Mouse (Mus musculus) frontal cortex, postnatal 10 days (tissue): ENCODE data around the gene Fpgs.

Source experiments
- DNase-seq, 2 experiments: peaks; one replicate each; pipeline ENCODE4 v3.0.0; 2022; ENCODE audit warnings: low spot score in 2 of 2, mixed read lengths in 1 of 2

Fpgs gene

DNA sequence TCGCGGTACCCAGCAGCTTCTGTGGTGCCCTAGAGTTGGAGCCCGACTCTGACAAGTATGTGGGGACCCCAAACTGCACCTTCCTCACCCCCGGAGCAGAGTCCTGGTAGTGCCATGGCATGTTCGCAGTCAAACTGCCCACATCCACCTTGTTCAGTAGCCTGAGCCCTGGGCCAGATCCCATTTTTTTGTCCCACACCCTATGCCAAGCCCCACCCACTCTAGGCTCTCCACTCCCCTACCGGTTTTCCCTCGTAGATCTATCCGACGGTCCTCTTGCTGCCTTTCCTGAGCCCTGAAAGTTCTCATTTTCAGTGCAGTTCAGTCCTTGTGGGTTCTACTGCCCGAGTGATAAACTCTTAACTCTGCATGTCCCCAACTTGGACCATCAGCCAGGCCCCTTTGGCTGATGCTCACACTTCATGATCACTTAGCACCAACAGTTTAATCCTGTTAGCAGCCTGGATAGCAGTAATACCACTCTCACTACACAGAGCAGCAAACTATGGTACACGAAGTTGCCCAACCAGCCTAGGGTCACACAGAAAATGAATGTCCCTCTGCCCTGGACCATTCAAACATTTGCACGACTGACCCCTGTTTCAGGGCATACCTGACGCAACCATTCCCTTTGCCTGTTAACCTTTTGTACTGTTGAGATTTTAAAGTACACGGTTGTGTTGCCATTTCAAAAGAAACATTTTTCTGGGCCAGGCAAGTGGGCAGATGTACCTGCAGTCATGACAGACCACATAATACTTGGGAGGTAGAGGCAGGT is 2.8 kb downstream of the Fpgs start:
- DNase-seq = no peak

DNA sequence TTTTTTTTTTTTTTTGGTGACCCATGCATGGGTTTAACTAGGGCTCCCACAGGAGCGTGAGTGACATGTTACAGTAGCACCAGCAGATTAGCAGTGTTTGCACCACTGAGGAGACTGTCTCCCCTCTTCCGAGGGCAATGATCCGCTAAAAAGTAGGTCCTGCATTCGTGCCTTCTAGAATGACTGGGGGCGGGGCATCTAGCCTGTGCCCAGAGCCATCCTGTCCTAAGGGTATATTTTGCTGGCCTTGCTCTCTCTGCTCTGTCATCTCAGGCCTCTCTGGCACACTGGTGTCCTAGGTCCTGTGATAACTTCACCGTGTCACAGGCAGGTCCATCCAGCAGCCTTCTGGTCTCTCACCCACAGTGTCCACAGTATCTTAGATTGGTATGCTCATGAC is 4.3 kb downstream of the Fpgs start:
- no peak for DNase-seq

- DNase-seq = no peak
Measured at GRCm38 (mm10) chr2:32694691-32695090, 9.3 kb downstream of the Fpgs start.

DNA sequence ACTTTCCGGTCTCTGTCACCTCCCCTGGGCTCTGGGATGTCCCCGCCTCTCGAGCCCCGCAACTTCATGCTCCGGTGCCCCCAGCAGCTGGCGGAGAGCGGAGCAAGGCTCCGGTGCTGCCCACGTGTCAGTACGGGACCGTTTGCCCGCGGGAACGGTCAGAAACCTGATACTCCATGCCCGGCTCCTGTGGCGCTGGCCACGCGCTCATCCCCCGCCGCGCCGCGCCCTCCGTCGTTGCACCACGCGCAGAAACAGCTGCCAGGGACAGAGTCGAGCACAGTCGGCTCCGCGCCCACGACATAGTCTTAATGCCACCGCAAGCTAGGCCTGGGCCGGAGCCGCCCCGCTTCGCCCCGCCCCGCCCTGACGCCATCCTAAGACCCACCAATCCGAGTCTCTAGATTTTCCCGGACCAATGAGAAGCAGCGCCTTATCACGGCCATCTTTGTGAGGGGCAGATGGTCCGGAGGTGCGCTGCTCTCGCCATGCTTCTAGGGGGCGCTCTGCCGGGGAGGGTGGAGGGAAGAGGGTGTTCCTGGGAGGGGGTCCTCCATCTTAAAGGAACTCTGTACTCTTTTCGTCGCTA is 10.0 kb downstream of the Fpgs start:
- peak; percentile 91 to 94 for DNase-seq

DNA sequence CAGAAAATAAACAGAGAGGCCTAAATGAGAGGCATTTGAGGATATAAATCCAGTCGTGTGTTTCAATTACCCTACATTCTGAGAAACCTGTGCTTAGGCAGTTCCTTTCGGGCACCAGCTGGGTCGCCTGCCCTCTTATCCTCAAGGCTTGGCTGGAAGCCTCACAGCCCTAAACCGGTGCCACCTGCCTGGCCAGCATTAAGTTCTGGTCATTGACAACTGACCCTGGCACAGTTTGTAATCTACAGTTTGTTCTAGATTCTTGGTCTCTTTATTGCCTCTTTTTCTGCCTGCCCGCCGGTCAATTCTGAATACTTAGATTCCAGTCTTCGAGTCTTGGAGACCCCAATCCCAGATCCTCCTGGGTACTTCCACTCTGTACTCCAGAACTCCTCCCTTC is 10.7 kb downstream of the Fpgs start:
- DNase-seq = no peak

DNA sequence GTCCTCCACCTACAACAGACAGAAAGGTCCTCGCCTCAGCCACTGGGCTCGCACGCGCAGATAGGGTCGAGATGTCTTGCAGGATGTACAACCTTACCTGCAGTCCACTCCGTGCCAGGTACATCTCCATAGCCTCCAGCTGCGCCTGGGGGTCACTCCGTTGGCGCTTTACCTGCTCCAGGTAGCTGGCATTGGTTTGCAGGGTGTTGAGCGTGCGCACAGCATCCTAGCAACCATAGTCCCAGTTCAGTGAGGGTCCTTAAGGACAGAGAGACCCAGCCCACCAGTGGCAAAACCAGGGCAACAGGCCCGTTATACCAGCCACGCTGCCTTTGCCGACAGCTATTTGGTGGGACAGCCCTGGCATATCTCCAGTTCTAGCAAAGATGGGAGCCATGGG is 11.4 kb downstream of the Fpgs start:
- DNase-seq = no peak

GRCm38 (mm10) chr2:32691041-32691440 is 12.9 kb downstream of the Fpgs start:
- DNase-seq = no peak

DNA sequence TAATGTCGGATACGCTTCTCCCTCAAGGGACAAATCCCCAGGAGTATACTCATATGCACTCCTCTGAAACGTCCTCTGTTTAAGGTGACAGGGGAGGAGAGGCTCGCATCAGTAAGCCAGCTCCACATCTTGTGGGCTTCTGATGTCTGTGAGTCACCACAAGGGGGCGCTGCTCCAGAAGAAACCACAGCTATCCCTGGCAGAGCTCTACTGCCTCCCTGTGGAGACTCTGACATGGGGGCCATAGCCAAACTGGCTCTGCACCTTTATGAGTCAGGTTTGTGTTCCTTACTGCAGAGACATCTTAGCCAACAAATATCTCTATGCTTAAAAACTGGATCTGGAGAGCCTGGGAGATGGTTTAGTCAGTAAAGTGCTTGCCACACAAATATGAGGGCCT is 14.5 kb downstream of the Fpgs start:
- DNase-seq = peak; percentile 78 to 88

DNA sequence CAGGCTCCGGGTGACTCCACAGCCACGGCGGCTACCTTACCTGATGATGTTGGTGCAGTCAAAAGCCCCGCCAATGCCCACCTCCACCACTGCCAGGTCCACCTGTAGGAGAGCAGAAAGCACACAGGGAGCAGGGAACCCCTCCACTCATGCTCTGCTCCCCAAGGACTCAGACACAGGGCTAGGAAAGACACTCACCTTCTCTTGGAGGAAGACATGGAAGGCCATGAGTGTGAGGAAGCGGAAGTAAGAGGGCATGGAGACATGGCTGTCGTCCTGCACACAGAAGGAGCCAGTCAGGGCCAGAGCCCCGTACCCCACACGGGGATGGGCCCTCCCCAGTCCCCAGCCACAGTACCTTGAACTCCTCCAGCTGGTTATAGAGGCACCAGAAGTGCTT is 16.4 kb downstream of the Fpgs start:
- DNase-seq = no peak

- no peak for DNase-seq
Measured at GRCm38 (mm10) chr2:32686640-32687039, 17.3 kb downstream of the Fpgs start.

GRCm38 (mm10) chr2:32685807-32686206 is 18.1 kb downstream of the Fpgs start:
- DNase-seq = no peak

DNA sequence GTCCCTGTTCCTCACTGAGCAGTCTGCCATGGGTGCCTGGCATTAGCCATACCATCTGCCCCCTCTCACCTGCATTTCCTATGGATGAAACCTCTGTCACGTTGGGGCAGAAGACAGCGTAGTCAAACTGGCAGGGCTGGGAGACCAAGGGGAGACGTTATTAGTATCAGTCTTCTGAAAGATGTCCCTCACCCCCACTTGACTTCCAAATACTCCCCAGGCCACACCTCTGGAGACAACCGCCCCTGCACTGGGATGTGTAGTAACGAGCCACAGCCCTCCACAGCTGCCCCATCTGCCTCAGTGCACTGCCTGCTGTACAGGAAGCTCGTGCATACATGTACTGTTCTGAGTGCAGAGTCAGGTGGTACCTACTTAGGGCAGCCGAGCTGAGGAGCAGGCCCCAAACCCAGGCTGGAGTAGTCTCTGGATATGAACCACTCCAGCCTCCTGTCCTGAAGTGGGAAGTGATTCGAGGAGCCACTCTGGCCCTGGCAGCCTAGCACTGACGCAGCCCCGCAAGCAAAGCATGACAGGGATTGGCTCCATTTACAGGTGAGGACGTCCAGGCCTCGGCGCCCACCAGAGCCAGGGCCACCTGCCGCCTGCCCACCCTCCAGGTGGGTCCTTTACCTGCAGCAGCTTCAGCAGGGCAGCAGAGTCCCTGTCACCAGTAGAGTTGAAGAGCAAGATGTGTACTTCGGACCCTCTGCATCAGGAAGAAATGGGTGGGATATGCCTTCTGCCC is 19.1 kb downstream of the Fpgs start:
- DNase-seq = no peak

DNA sequence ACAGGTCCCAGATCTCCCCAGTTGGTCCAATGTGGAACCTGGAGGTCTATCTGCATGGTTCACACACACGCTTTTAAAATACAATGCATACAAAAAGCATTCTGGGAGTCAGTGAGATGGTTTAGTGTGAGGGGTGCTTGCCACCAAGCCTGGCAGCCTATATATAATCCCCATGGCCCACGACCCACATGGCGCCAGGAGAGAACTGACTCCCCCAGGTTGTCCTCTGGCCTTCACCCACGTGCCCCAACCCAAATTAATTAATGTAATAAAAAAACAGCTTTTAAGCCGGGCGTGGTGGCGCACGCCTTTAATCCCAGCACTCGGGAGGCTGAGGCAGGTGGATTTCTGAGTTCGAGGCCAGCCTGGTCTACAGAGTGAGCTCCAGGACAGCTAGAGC is 20.2 kb downstream of the Fpgs start:
- DNase-seq = no peak

DNA sequence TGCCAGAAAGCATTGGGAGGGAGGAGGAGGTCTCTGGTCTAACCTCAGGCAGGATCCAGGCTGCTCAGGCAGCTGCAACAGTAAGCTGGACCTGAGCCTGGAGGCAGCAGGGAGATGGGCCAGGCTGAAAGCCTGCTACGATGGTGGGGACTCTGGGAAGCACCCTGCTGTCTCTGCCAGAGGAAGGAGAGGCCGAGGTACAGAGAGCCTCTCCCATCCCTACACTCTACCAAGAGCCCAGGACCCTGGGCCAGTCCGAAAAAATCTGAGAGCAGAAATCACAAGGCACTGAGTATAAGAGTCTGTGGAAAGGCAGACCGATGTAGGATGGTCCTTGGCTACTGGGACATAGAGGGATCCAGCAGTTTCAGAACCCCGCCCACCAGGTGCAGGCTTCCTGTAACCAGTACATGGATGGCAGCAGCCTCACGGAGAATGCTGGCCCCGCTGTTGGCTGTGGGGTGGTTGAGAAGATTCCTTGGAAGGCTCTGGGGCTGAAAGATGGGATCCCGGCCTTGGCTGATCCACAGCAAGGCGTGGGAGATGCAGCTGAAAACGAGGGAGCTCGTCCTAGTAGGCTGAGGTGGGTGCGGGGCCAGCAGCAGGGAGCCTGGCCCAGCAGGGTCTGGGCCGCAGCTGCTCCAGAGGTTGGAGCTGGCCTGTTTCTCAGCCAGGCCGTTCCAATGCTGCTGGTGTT is 21.1 kb downstream of the Fpgs start:
- DNase-seq = no peak

- DNase-seq = no peak
Measured at GRCm38 (mm10) chr2:32681754-32682153, 22.2 kb downstream of the Fpgs start.

GRCm38 (mm10) chr2:32680961-32681650 is 22.8 kb downstream of the Fpgs start:
- DNase-seq = no peak

GRCm38 (mm10) chr2:32680051-32680451 is 23.9 kb downstream of the Fpgs start:
- no peak for DNase-seq

GRCm38 (mm10) chr2:32677683-32678082 is 26.3 kb downstream of the Fpgs start:
- no peak for DNase-seq

DNA sequence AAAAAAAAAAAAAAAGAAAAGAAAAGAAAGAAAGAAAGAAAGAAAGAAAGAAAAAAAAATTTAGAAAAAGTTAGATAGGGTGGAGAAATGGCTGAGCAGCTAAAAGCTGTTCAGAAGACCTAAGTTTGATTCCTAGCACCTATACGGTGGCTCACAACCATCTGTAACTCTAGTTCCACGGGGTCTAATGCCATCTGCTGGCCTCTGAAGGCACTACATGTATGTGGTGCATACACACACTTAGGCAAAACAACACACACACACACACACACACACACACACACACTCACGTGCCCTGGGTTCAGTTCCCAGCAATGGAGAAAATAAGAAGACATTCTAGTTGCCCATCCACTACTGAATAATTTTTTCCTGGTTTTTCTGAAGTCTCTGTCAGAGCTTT is 27.1 kb downstream of the Fpgs start:
- DNase-seq = no peak

DNA sequence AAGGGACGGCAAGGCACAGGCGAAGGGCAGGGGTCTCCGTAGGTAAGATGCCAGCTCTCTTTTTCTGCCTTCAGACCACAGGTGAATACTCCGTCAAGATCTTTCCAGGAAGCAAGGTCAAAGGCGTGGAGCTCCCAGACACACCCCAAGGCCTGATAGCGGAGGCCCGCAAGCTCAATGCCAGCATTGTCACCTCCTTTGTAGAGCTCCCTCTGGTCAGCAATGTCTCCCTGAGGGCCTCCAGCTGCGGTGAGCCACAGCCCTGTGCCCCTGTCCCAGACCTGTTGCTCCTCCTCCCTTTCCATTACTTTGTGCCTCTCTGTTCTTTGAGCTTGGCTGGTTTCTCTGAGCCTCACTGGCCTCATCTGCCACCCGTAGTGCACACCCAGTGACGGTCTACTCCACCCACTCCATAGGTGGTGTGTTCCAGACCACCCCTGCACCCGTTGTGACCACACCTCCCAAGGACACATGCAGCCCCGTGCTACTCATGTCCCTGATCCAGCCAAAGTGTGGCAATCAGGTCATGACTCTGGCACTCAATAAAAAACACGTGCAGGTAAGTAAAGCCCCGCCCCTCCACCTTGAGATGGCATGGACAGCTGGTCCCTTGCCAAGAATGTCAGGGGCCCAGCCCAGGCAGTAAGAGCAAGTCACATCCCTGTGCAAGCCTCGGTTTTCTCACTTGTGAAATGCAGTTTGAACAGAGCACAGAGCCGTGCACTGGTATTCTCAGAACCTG is 30.6 kb downstream of the Fpgs start:
- no peak for DNase-seq
